Mouse (Mus musculus): ENCODE results near the gene Rhot1. TPM values are rescaled to one million over a fixed set of nuclear protein-coding genes. Genes with fewer than 3 reads are reported as not detected.
"Not testable (repeated sequence)": the region's sequence is repeated elsewhere in the genome, so short reads cannot be mapped to it uniquely, and the experiment has no call there.

The Rhot1 gene
- total and polyA plus RNA-seq, 2 experiments = 8.9 to 37.1 TPM

DNA sequence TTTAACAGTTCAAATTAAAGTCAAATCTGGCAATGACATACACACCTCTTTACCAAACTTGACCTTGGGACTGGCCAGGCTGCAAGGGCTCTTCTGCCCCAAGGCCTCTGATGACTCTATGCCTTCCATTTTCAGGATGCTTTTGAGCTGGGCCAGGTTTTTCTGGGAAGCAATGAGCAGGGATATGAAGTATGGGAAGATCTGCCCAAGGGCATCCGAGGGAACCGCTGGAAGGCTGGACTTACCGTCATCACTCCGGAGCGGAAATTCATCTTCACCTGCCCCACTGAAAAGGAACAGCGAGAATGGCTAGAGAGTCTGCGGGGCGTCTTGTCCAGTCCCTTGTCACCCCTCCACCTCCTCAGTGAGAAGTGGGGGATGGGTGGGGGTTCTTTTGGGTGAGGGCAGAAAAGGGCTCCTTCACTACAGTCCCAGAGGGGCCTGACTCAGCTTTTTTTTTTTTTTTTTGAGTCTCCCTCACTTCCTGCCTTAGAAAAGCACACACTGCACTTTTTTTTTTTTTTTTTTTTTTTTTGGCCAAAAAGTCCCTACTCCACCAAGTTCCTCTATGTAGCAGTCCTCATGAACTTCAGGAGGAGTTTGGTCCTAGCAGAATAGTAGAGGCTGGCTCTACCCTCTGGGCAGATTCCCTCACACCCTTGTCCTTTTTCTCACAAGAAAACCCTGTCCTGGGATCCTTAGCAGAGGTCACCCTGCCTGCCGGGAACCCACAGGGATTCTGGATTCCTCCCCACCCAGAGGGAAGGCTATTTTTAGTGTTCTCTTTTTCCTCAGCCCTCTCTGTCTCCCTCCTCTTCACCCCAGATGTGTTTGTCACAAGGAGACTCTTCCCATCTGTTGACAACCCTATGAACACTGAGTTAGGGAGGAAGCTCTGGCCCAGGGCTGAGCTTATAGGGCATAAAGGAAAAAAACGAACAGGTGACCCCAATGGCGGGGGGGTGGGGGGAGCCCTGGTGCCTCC lies 31.6 kb upstream of the Rhot1 start:
- H3K4me1 ChIP-seq (ENCODE audit: control insufficient read depth, insufficient read depth, low read length) = peaks cover 20% of the 10 kb centered on the region
- H3K79me2 ChIP-seq (ENCODE audit: control insufficient read depth, insufficient read depth, low read length) = no peaks in the 10 kb centered on the region
- DNase-seq (ENCODE audit: extremely low read depth, low read depth, low spot score) = no peak
- H3K27me3 ChIP-seq (ENCODE audit: control insufficient read depth, insufficient read depth, low read length) = no peaks in the 10 kb centered on the region
- no peak overlapping the region for H3K4me3 ChIP-seq (ENCODE audit: insufficient read depth, low read depth, low read length)
- H3K27ac ChIP-seq (replicated peaks; ENCODE audit: insufficient read depth, low read depth, low read length) = peak overlapping the region; percentile 70
- H3K36me3 ChIP-seq (ENCODE audit: control insufficient read depth, insufficient read depth, low read length) = peaks cover 34% of the 10 kb centered on the region
- no peak for TF ChIP-seq POLR2A (IDR thresholded peaks at IDR 0.05; ENCODE audit: extremely low read depth, insufficient read depth, low read length)
- TF ChIP-seq CTCF (IDR thresholded peaks at IDR 0.05; ENCODE audit: low read depth, low read length) = no peak
- peak overlapping the region; percentile 20 for H3K9ac ChIP-seq (ENCODE audit: low read depth, low read length)
- WGBS = 76% methylated on average over 11 of the region's 11 CpGs

DNA sequence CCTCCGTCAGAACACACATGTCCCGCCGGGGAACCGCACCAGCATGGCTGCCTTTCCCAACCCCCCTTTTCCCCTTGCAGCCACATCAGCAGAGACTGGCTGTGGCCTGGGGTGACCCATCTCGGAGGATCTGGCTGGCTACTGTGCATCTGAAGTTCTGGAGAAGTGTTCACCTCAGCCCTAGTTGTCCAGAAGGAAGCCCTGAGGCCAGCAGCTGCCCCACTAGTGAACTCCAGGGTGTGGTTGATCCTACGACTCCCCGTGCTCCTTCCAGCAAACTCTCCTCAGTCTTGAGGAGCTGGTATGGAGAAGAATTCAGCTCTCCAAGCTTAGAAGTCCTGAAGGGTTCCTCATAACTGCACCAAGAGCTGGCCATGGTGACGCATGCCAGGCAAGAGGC lies 30.5 kb upstream of the Rhot1 start:
- TF ChIP-seq CTCF (IDR thresholded peaks at IDR 0.05; ENCODE audit: low read depth, low read length) = no peak
- no peak for TF ChIP-seq POLR2A (IDR thresholded peaks at IDR 0.05; ENCODE audit: extremely low read depth, insufficient read depth, low read length)
- WGBS = 91% methylated on average over 8 of the region's 8 CpGs
- DNase-seq (ENCODE audit: extremely low read depth, low read depth, low spot score) = no peak
- Histone ChIP-seq H3K9ac (ENCODE audit: low read depth, low read length) (no peak overlapping the region), H3K4me1 (ENCODE audit: control insufficient read depth, insufficient read depth, low read length) (peaks cover 10% of the 10 kb centered on the region), H3K27me3 (ENCODE audit: control insufficient read depth, insufficient read depth, low read length) (no peaks in the 10 kb centered on the region), H3K27ac (replicated peaks; ENCODE audit: insufficient read depth, low read depth, low read length) (peak overlapping the region; percentile 70), H3K4me3 (ENCODE audit: insufficient read depth, low read depth, low read length) (no peak overlapping the region), H3K79me2 (ENCODE audit: control insufficient read depth, insufficient read depth, low read length) (no peaks in the 10 kb centered on the region), H3K36me3 (ENCODE audit: control insufficient read depth, insufficient read depth, low read length) (peaks cover 34% of the 10 kb centered on the region)

DNA sequence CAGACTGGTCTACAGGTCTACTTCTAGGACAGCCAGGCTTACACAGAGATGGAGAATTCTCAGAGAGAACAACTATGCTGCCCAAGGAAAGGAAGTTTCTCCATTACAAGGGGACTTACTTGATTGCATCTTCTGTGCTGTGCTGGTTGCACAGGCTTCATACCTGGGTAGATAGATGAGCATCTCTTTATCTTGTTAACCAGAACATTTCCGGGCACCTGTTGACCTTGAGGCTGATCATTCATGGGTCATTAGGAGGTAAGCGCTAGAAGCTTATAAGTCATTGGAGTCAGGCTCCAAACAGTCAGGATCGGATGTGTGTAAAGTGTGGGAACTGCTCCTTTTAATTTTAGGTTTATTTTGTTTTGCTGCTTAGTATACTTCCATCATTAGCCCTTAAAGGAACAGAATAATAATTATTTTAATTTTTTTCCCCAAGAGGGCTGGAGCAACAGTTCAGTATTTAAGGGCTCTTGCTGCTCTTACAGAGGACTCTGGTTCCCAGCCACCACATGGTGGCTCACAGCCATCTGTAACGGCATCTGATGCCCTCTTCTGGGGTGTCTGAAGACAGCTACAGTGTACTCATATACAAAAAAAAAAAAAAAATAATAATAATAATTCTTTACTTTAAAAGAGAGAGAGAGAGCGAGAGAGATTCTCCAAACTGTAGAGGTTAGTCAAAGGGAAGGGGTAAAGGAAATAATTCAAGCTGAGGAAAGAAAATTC lies 27.6 kb upstream of the Rhot1 start:
- peak; percentile 23; the same call in 1 of the 2 replicates for TF ChIP-seq CTCF (IDR thresholded peaks at IDR 0.05; ENCODE audit: low read depth, low read length)
- TF ChIP-seq POLR2A (IDR thresholded peaks at IDR 0.05; ENCODE audit: extremely low read depth, insufficient read depth, low read length) = no peak
- 0 out of 2 replicates have a peak, but pooled peaks cover 9% of the 10 kb centered on the region for H3K4me1 ChIP-seq (ENCODE audit: control insufficient read depth, insufficient read depth, low read length)
- peak; percentile 49 for DNase-seq (ENCODE audit: extremely low read depth, low read depth, low spot score)
- H3K27me3 ChIP-seq (ENCODE audit: control insufficient read depth, insufficient read depth, low read length) = no peaks in the 10 kb centered on the region
- H3K4me3 ChIP-seq (ENCODE audit: insufficient read depth, low read depth, low read length) = no peak overlapping the region
- H3K79me2 ChIP-seq (ENCODE audit: control insufficient read depth, insufficient read depth, low read length) = peaks cover 3% of the 10 kb centered on the region; the same call in 1 of the 2 replicates
- WGBS = 59% methylated on average over 5 of the region's 5 CpGs
- no peak overlapping the region for H3K9ac ChIP-seq (ENCODE audit: low read depth, low read length)
- 0 out of 2 replicates have a peak overlapping the region, but pooled peaks have one; percentile 4 for H3K27ac ChIP-seq (replicated peaks; ENCODE audit: insufficient read depth, low read depth, low read length)
- peaks cover 22% of the 10 kb centered on the region for H3K36me3 ChIP-seq (ENCODE audit: control insufficient read depth, insufficient read depth, low read length)

DNA sequence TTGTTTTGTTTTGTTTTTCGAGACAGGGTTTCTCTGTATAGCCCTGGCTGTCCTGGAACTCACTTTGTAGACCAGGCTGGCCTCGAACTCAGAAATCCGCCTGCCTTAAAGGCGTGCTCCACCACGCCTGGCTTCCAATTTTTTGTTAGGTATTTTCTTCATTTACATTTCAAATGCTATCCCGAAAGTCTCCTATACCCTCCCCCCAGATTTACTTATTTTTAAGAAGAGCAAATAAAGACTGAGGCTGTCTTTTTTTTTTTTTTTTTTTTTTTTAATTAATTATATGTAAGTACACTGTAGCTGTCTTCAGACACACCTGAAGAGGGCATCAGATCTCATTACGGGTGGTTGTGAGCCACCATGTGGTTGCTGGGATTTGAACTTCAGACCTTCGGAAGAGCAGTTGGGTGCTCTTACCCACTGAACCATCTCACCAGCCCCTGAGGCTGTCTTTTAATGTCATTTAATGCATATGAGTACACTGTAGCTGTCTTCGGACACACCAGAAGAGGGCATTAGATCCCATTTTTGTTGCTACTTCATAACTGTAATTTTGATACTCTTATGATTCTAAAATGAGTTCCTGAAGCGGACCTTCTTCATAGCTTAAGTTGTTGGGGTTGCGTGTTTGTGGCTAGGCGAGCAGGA lies 25.6 kb upstream of the Rhot1 start:
- H3K9ac ChIP-seq (ENCODE audit: low read depth, low read length); DNase-seq (ENCODE audit: extremely low read depth, low read depth, low spot score): not testable (repeated sequence)

DNA sequence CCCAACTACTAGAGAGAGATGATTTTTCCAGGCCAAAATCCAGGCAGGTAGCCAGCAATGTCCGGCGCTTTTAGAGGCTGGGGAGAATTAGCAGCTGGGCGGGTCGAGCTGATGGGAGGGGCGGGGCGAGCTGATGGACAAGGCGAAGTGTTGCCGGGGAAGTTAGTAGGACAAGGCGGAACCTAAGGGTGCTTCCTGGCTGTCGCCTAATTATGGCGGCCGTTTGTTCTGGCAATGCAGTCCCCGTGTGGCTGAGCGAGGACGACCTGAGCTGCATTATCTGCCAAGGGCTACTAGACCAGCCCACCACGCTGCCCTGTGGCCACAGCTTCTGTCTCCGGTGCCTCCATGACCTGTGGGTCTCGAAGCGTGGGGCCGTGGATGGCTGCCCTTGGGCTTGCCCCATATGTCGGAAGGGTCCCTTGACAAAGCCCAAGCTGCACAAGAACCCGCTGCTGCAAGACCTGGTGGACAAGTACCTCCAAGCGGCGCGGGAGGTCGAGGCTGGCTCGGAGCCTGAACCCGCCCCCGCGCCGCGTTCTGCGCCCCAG lies 25.0 kb upstream of the Rhot1 start, which contains the start of gene Rnf135:
TSS of gene Rnf135 (plus strand) at position 147 of the 551 bp plus-strand sequence.
- H3K4me3 ChIP-seq (ENCODE audit: insufficient read depth, low read depth, low read length) = peak within 1 kb of the TSS; percentile 70
- DNase-seq (ENCODE audit: extremely low read depth, low read depth, low spot score) = peak; percentile 85
- H3K36me3 ChIP-seq (ENCODE audit: control insufficient read depth, insufficient read depth, low read length) = 0 out of 2 replicates have a peak, but pooled peaks cover 2% of the 10 kb centered on the region
- peaks cover 3% of the 10 kb centered on the region; the same call in 1 of the 2 replicates for H3K79me2 ChIP-seq (ENCODE audit: control insufficient read depth, insufficient read depth, low read length)
- TF ChIP-seq POLR2A (IDR thresholded peaks at IDR 0.05; ENCODE audit: extremely low read depth, insufficient read depth, low read length) (peak; percentile 93), CTCF (IDR thresholded peaks at IDR 0.05; ENCODE audit: low read depth, low read length) (no peak)
- H3K27me3 ChIP-seq (ENCODE audit: control insufficient read depth, insufficient read depth, low read length) = no peaks in the 10 kb centered on the region
- 0 out of 2 replicates have a peak, but pooled peaks cover 9% of the 10 kb centered on the region for H3K4me1 ChIP-seq (ENCODE audit: control insufficient read depth, insufficient read depth, low read length)
- peak within 1 kb of the TSS; percentile 95 for H3K27ac ChIP-seq (replicated peaks; ENCODE audit: insufficient read depth, low read depth, low read length)
- H3K9ac ChIP-seq (ENCODE audit: low read depth, low read length) = peak within 1 kb of the TSS; percentile 85
- WGBS = 0% methylated on average over 33 of the region's 33 CpGs

More for the DNA sequence above, 25.6 kb upstream of the Rhot1 start:
- WGBS = 48% methylated on average over 12 of the region's 12 CpGs
- H3K27me3 ChIP-seq (ENCODE audit: control insufficient read depth, insufficient read depth, low read length); H3K4me1 ChIP-seq (ENCODE audit: control insufficient read depth, insufficient read depth, low read length); H3K79me2 ChIP-seq (ENCODE audit: control insufficient read depth, insufficient read depth, low read length); H3K27ac ChIP-seq (replicated peaks; ENCODE audit: insufficient read depth, low read depth, low read length); H3K36me3 ChIP-seq (ENCODE audit: control insufficient read depth, insufficient read depth, low read length): not testable (repeated sequence)
- H3K4me3 ChIP-seq (ENCODE audit: insufficient read depth, low read depth, low read length) = peak overlapping the region; percentile 3; the same call in 1 of the 2 replicates
- TF ChIP-seq CTCF (IDR thresholded peaks at IDR 0.05; ENCODE audit: low read depth, low read length) = 0 out of 2 replicates have a peak, but pooled peaks have one; percentile 20
